Mouse (Mus musculus) layer of hippocampus, adult 8-10 months (tissue): Measurements from ENCODE around the gene Hivep1. TPM values are rescaled to one million over a fixed set of nuclear protein-coding genes. Genes with fewer than 3 reads are reported as not detected.

Source experiments
- DNase-seq, 2 experiments: peaks; one replicate each; pipeline ENCODE4 v3.0.0; 2022; ENCODE audit warnings: low spot score in 2 of 2
- total RNA-seq, 4 experiments: library from RNA; stranded (reverse); gene quantifications; 2 replicates each; pipeline ENCODE4 v1.2.4; 2022

Hivep1 gene
- total RNA-seq, 4 experiments from 2014 or later: 25.8 to 32.3 (median 31.3) TPM

- DNase-seq: no peak
Measured at GRCm38 (mm10) chr13:42222401-42222800, 170.6 kb downstream of the Hivep1 start.

- no peak for DNase-seq
Measured at GRCm38 (mm10) chr13:42228849-42229248, 177.0 kb downstream of the Hivep1 start.

- DNase-seq: no peak
Measured at GRCm38 (mm10) chr13:42233741-42234419, 182.1 kb downstream of the Hivep1 start.

GRCm38 (mm10) chr13:42238520-42238919 lies 186.7 kb downstream of the Hivep1 start:
- DNase-seq: no peak

DNA sequence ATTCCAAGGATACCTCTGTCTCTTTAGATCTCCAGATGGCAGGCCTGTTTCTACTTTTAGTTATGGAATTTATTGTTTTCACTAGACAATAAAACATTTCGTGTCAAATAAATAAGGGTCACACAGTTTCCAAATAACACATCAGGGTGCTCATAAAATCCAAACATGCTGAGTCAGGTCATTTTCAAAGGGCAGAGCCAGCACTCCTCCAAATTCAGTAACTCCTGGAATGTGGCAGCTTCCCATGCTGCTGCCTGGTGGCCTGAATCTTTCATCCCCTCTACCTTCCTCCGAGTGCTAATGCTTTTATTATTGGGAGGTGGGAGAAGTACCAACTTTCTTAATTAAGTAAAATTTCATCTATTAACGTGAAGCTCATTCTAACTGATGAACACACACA lies 190.3 kb downstream of the Hivep1 start:
- DNase-seq: no peak

Other genes with a start within 250 kb of the Hivep1 start
- under 1 TPM in 2 of 4 experiments, not detected in 2; 0.82 to 0.87 TPM for gene Adtrp, start 204.3 kb upstream of the Hivep1 start, total RNA-seq
- 1 to 10 TPM; 1.6 to 2.6 (median 1.8) TPM for gene Edn1, start 249.5 kb downstream of the Hivep1 start, total RNA-seq